Mouse (Mus musculus): Measurements from ENCODE around the gene Ddb2.

GRCm38 (mm10) chr2:91244557-91245228 lies 7.9 kb upstream of the Ddb2 start:
- TF ChIP-seq CTCF (IDR thresholded peaks at IDR 0.05; ENCODE audit: control insufficient read depth, insufficient read depth, low read length) (no peak), POLR2A (IDR thresholded peaks at IDR 0.05; ENCODE audit: borderline replicate concordance, control insufficient read depth, low read depth, low read length) (no peak)

Data from bone marrow, adult 2 months (tissue).